16 mouse cellular contexts compared by ENCODE assay signal in the genomic region with DNA sequence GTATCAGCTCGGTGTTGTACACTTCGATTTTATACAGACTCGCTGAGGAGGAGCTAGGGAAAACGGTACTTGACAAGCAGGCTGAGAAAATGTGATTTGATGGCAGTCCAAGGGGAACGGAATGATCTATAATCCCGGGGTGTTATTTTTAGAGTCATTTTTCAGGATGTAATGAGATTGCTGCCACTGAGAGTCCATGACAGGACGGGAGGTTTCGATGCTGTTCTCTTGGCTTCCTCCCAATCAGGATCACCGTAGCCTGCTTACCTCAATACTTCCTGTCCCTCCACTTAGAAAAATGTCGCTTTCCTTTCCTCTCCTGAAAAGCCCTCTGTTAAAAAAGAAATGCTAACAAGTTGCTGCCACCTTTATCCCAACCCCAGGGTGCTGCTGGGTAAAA.
A peak's percentile ranks its signal among the peaks of the same experiment; 100 is the strongest.
DNase-seq lines count a peak whose midpoint lies in the region; ATAC-seq and TF ChIP-seq lines count a peak whose summit lies in the region.
"Had no signal": no experiment of that assay in that cellular context is flagged by ENCODE, and none has a peak within 500 bp of the region (broad histone marks: within the 10 kb centered on the region; RNA-seq: fewer than 3 reads in every experiment).

No protein-coding gene starts in this region.

- peak; percentile 65 for DNase-seq in cerebellum, adult 9-10 months
- DNase-seq in cerebellum, adult 11-12 months, result no peak
- DNase-seq in heart, postnatal 25 days (ENCODE audit: low spot score), result no peak
- DNase-seq in lung, postnatal 0 days (ENCODE audit: low spot score), result peak; percentile 11
- DNase-seq in lung, adult 2 months, result no peak
- DNase-seq in heart, postnatal 0 days (ENCODE audit: low spot score), result no peak
- DNase-seq in liver, postnatal 0 days, result no peak
- DNase-seq: liver, embryonic 13.5 days; right cerebral cortex, adult 18-20 months; thymus, postnatal 4 days had no signal

- H3K36me3 ChIP-seq in heart, embryonic 13.5 days, result no peaks in the 10 kb centered on the region
- no peaks in the 10 kb centered on the region for H3K36me3 ChIP-seq in lung, postnatal 0 days (ENCODE audit: insufficient read depth, low read length)
- no peaks in the 10 kb centered on the region for H3K36me3 ChIP-seq in heart, postnatal 0 days (replicated peaks; ENCODE audit: control insufficient read depth, insufficient read depth, low read length)
- H3K36me3 ChIP-seq in liver, postnatal 0 days (replicated peaks; ENCODE audit: insufficient read depth, low read length), result no peaks in the 10 kb centered on the region
- H3K36me3 ChIP-seq: intestine, embryonic 15.5 days; limb, embryonic 10.5 days; liver, embryonic 13.5 days; neural tube, embryonic 15.5 days had no signal

- H3K4me1 ChIP-seq in heart, embryonic 13.5 days, result peaks cover 54% of the 10 kb centered on the region
- H3K4me1 ChIP-seq in lung, postnatal 0 days (ENCODE audit: insufficient read depth, low read depth, low read length), result peaks cover 7% of the 10 kb centered on the region; the same call in 1 of the 2 replicates
- peaks cover 7% of the 10 kb centered on the region for H3K4me1 ChIP-seq in lung, adult 2 months (ENCODE audit: control insufficient read depth, insufficient read depth, low read length)
- peaks cover 42% of the 10 kb centered on the region for H3K4me1 ChIP-seq in heart, postnatal 0 days (ENCODE audit: control insufficient read depth, insufficient read depth)
- no peaks in the 10 kb centered on the region for H3K4me1 ChIP-seq in liver, postnatal 0 days (ENCODE audit: insufficient read depth)
- H3K4me1 ChIP-seq: forebrain, embryonic 13.5 days; liver, embryonic 13.5 days; neural tube, embryonic 15.5 days had no signal

- no peak overlapping the region for H3K9ac ChIP-seq in heart, embryonic 13.5 days
- no peak overlapping the region for H3K9ac ChIP-seq in lung, postnatal 0 days (replicated peaks; ENCODE audit: low read depth)
- 0 out of 2 replicates have a peak overlapping the region, but pooled peaks have one; percentile 9 for H3K9ac ChIP-seq in heart, postnatal 0 days (replicated peaks; ENCODE audit: low read depth, low read length)
- H3K9ac ChIP-seq in liver, postnatal 0 days (replicated peaks), result no peak overlapping the region
- H3K9ac ChIP-seq: forebrain, embryonic 13.5 days; intestine, embryonic 15.5 days; liver, embryonic 13.5 days; neural tube, embryonic 15.5 days had no signal

- 33% methylated on average over 10 of the region's 10 CpGs for WGBS in heart, embryonic 13.5 days
- WGBS in lung, postnatal 0 days, result 37% methylated on average over 10 of the region's 10 CpGs
- WGBS in lung, adult 2 months, result 35% methylated on average over 10 of the region's 10 CpGs
- WGBS in heart, postnatal 0 days, result 16% methylated on average over 10 of the region's 10 CpGs
- WGBS in liver, postnatal 0 days (ENCODE audit: insufficient replicate concordance), result 68% methylated on average over 10 of the region's 10 CpGs

- no peak for TF ChIP-seq CTCF in lung, postnatal 0 days (IDR thresholded peaks at IDR 0.05)
- no peak for TF ChIP-seq CTCF in lung, adult 2 months (IDR thresholded peaks at IDR 0.05; ENCODE audit: insufficient read depth, low read length)
- no peak for TF ChIP-seq CTCF in heart, postnatal 0 days (IDR thresholded peaks at IDR 0.05; ENCODE audit: low read depth)
- no peak for TF ChIP-seq CTCF in liver, postnatal 0 days (IDR thresholded peaks at IDR 0.05; ENCODE audit: low read depth)

- TF ChIP-seq POLR2A in lung, adult 2 months (IDR thresholded peaks at IDR 0.05; ENCODE audit: borderline replicate concordance, extremely low read depth, low read depth, low read length), result no peak

- no peak for ATAC-seq in heart, embryonic 13.5 days (ENCODE audit: extremely low read depth, insufficient number of reproducible peaks, low FRiP score, low TSS enrichment)
- ATAC-seq in lung, postnatal 0 days, result no peak
- no peak for ATAC-seq in heart, postnatal 0 days (ENCODE audit: insufficient read depth, low read depth)
- ATAC-seq in liver, postnatal 0 days, result no peak
- ATAC-seq: forebrain, embryonic 13.5 days; intestine, embryonic 15.5 days; Patski had no signal

- H3K27ac ChIP-seq in heart, embryonic 13.5 days (replicated peaks), result peak overlapping the region; percentile 61; the same call in 1 of the 2 replicates
- no peak overlapping the region for H3K27ac ChIP-seq in lung, postnatal 0 days (ENCODE audit: low read length)
- peak overlapping the region; percentile 50 for H3K27ac ChIP-seq in heart, postnatal 0 days (ENCODE audit: low read depth)
- no peak overlapping the region for H3K27ac ChIP-seq in liver, postnatal 0 days (ENCODE audit: low read depth)
- H3K27ac ChIP-seq: forebrain, embryonic 13.5 days; intestine, embryonic 15.5 days; limb, embryonic 10.5 days; liver, embryonic 13.5 days; neural tube, embryonic 15.5 days had no signal

- H3K4me2 ChIP-seq in heart, embryonic 13.5 days, result peak overlapping the region; percentile 33
- H3K4me2 ChIP-seq in lung, postnatal 0 days (replicated peaks; ENCODE audit: low read depth, low read length), result no peak overlapping the region
- peak overlapping the region; percentile 40 for H3K4me2 ChIP-seq in heart, postnatal 0 days (ENCODE audit: low read depth, low read length)
- H3K4me2 ChIP-seq in liver, postnatal 0 days (ENCODE audit: low read depth, low read length), result no peak overlapping the region
- H3K4me2 ChIP-seq: forebrain, embryonic 13.5 days; intestine, embryonic 15.5 days; liver, embryonic 13.5 days; neural tube, embryonic 15.5 days had no signal

- no peaks in the 10 kb centered on the region for H3K27me3 ChIP-seq in heart, embryonic 13.5 days (replicated peaks)
- no peaks in the 10 kb centered on the region for H3K27me3 ChIP-seq in lung, postnatal 0 days (replicated peaks; ENCODE audit: insufficient read depth, low read length)
- H3K27me3 ChIP-seq in heart, postnatal 0 days (ENCODE audit: control insufficient read depth, insufficient read depth, low read length), result no peaks in the 10 kb centered on the region
- H3K27me3 ChIP-seq in liver, postnatal 0 days (ENCODE audit: insufficient read depth, low read length), result no peaks in the 10 kb centered on the region
- H3K27me3 ChIP-seq: forebrain, embryonic 13.5 days; intestine, embryonic 15.5 days; liver, embryonic 13.5 days; neural tube, embryonic 15.5 days; Patski had no signal

- H3K4me3 ChIP-seq in heart, embryonic 13.5 days, result no peak overlapping the region
- H3K4me3 ChIP-seq in lung, postnatal 0 days (ENCODE audit: low read depth, low read length), result no peak overlapping the region
- H3K4me3 ChIP-seq in lung, adult 2 months (replicated peaks; ENCODE audit: extremely low read depth, low read depth, low read length), result no peak overlapping the region
- H3K4me3 ChIP-seq in heart, postnatal 0 days (ENCODE audit: low read depth, low read length), result no peak overlapping the region
- H3K4me3 ChIP-seq in liver, postnatal 0 days (ENCODE audit: low read depth, low read length), result no peak overlapping the region
- H3K4me3 ChIP-seq: forebrain, embryonic 13.5 days; intestine, embryonic 15.5 days; limb, embryonic 10.5 days; liver, embryonic 13.5 days; neural tube, embryonic 15.5 days had no signal

- TF ChIP-seq EP300 in lung, postnatal 0 days (IDR thresholded peaks at IDR 0.05), result no peak
- no peak for TF ChIP-seq EP300 in heart, postnatal 0 days (IDR thresholded peaks at IDR 0.05; ENCODE audit: low read depth)
- no peak for TF ChIP-seq EP300 in liver, postnatal 0 days (IDR thresholded peaks at IDR 0.05; ENCODE audit: low read depth)

- intact Hi-C loops in heart, postnatal 25 days (cut with DNase I), result no loop called here

- no peaks in the 10 kb centered on the region for H3K9me3 ChIP-seq in heart, embryonic 13.5 days
- H3K9me3 ChIP-seq in lung, postnatal 0 days (ENCODE audit: low read length), result no peaks in the 10 kb centered on the region
- no peaks in the 10 kb centered on the region for H3K9me3 ChIP-seq in heart, postnatal 0 days (replicated peaks; ENCODE audit: control insufficient read depth, low read length)
- H3K9me3 ChIP-seq in liver, postnatal 0 days (ENCODE audit: low read length), result no peaks in the 10 kb centered on the region
- H3K9me3 ChIP-seq: forebrain, embryonic 13.5 days; intestine, embryonic 15.5 days; limb, embryonic 10.5 days; liver, embryonic 13.5 days; neural tube, embryonic 15.5 days had no signal

Comparison
In these comparisons a context has a peak if more than half of its experiments do, and no peak if none do; other contexts are left out.
1. DNase-seq: peak in cerebellum, adult 9-10 months (single experiment) and lung, postnatal 0 days (single experiment); none in cerebellum, adult 11-12 months (single experiment), heart, postnatal 25 days (single experiment), lung, adult 2 months (single experiment), heart, postnatal 0 days (single experiment) and liver, postnatal 0 days (single experiment).
2. H3K27ac ChIP-seq: peak in heart, embryonic 13.5 days (single experiment) and heart, postnatal 0 days (single experiment); none in lung, postnatal 0 days (single experiment) and liver, postnatal 0 days (single experiment).
3. H3K4me2 ChIP-seq: peak in heart, embryonic 13.5 days (single experiment) and heart, postnatal 0 days (single experiment); none in lung, postnatal 0 days (single experiment) and liver, postnatal 0 days (single experiment).